Mouse (Mus musculus) embryonic facial prominence, embryonic 15.5 days (tissue): ENCODE data around the gene Txndc2. TPM values are rescaled to one million over a fixed set of nuclear protein-coding genes. Genes with fewer than 3 reads are reported as not detected.
A peak's percentile ranks its signal among the peaks of the same experiment; 100 is the strongest.

ENCODE experiments used
- ATAC-seq: fragments of 200-750 bp; cut with Nextera tagmentation; 2 replicates; pipeline ENCODE4 v1.8.0; 2017; ENCODE audit warnings: low read depth, moderate TSS enrichment; ENCODE audit not compliant: insufficient number of reproducible peaks, low FRiP score, low TSS enrichment
- H3K27ac ChIP-seq: fragments of 300-500 bp; sonication (generic); replicated peaks from 2 replicates; pipeline ENCODE4 v1.5.1; 2015; ENCODE audit warnings: mild to moderate bottlenecking, inconsistent platforms
- H3K27me3 ChIP-seq: fragments of 300-500 bp; sonication (generic); 2 replicates; pipeline ENCODE4 v1.6.1; 2015; ENCODE audit warnings: inconsistent platforms
- H3K36me3 ChIP-seq: fragments of 300-500 bp; sonication (generic); 2 replicates; pipeline ENCODE4 v1.6.1; 2015; ENCODE audit warnings: mild to moderate bottlenecking, inconsistent platforms
- H3K4me1 ChIP-seq: fragments of 300-500 bp; sonication (generic); 2 replicates; pipeline ENCODE4 v1.6.1; 2015; ENCODE audit warnings: inconsistent platforms
- H3K4me2 ChIP-seq: fragments of 300-500 bp; sonication (generic); replicated peaks from 2 replicates; pipeline ENCODE4 v1.6.1; 2015; ENCODE audit warnings: mild to moderate bottlenecking, inconsistent platforms
- H3K4me3 ChIP-seq: fragments of 300-500 bp; sonication (generic); replicated peaks from 2 replicates; pipeline ENCODE4 v1.5.1; 2015; ENCODE audit warnings: mild to moderate bottlenecking, inconsistent platforms
- H3K9ac ChIP-seq: fragments of 300-500 bp; sonication (generic); 2 replicates; pipeline ENCODE4 v1.6.1; 2015; ENCODE audit warnings: inconsistent platforms
- H3K9me3 ChIP-seq: fragments of 300-500 bp; sonication (generic); replicated peaks from 2 replicates; pipeline ENCODE4 v1.6.1; 2016; ENCODE audit warnings: inconsistent platforms
- WGBS: fragments of 180-500 bp; shearing (Covaris S2); methylation state at CpG from one replicate; pipeline ENCODE4 v1.1.7; 2015; 5-methylcytosine and 5-hydroxymethylcytosine counted together
- polyA plus RNA-seq: library from polyadenylated mRNA; unstranded; fragments of >200 nt; fragmentation: Nextera tagmentation; extraction: Ambion mirVana; gene quantifications from 2 replicates; pipeline ENCODE4 v1.2.1, GENCODE M21; 2015

The Txndc2 gene
- polyA plus RNA-seq, 1 experiment from 2014 or later: 0.15 TPM

- H3K9me3 ChIP-seq: no peaks in the 10 kb centered on the region
- ATAC-seq: no peak
- H3K4me2 ChIP-seq: no peak overlapping the region
- no peak overlapping the region for H3K9ac ChIP-seq
- no peaks in the 10 kb centered on the region for H3K36me3 ChIP-seq
- no peak overlapping the region for H3K4me3 ChIP-seq
- 75% methylated on average over 4 of the region's 4 CpGs for WGBS
- H3K27ac ChIP-seq: no peak overlapping the region
- H3K27me3 ChIP-seq: no peaks in the 10 kb centered on the region
- H3K4me1 ChIP-seq: no peaks in the 10 kb centered on the region
Measured at GRCm38 (mm10) chr17:65655608-65656007, 13.6 kb upstream of the Txndc2 start.

- no peaks in the 10 kb centered on the region for H3K36me3 ChIP-seq
- no peak overlapping the region for H3K9ac ChIP-seq
- no peaks in the 10 kb centered on the region for H3K27me3 ChIP-seq
- 68% methylated on average over 6 of the region's 6 CpGs for whole genome bisulfite sequencing
- ATAC-seq: no peak
- no peaks in the 10 kb centered on the region for H3K9me3 ChIP-seq
- no peak overlapping the region for H3K4me3 ChIP-seq
- H3K4me2 ChIP-seq: no peak overlapping the region
- no peaks in the 10 kb centered on the region for H3K4me1 ChIP-seq
- no peak overlapping the region for H3K27ac ChIP-seq
Measured at GRCm38 (mm10) chr17:65650598-65650997, 8.6 kb upstream of the Txndc2 start.

GRCm38 (mm10) chr17:65649175-65649493 is 7.2 kb upstream of the Txndc2 start:
- no peaks in the 10 kb centered on the region for H3K9me3 ChIP-seq
- H3K9ac ChIP-seq: no peak overlapping the region
- no peaks in the 10 kb centered on the region for H3K36me3 ChIP-seq
- no peak for ATAC-seq
- 92% methylated on average over 2 of the region's 2 CpGs for WGBS
- H3K4me1 ChIP-seq: no peaks in the 10 kb centered on the region
- H3K4me2 ChIP-seq: no peak overlapping the region
- H3K27me3 ChIP-seq: no peaks in the 10 kb centered on the region
- H3K27ac ChIP-seq: no peak overlapping the region
- H3K4me3 ChIP-seq: no peak overlapping the region

GRCm38 (mm10) chr17:65648371-65649174 is 6.6 kb upstream of the Txndc2 start:
- Histone ChIP-seq H3K4me3 (no peak overlapping the region), H3K36me3 (no peaks in the 10 kb centered on the region), H3K9me3 (no peaks in the 10 kb centered on the region), H3K27ac (no peak overlapping the region), H3K4me1 (peaks cover 2% of the 10 kb centered on the region), H3K27me3 (no peaks in the 10 kb centered on the region), H3K4me2 (no peak overlapping the region), H3K9ac (no peak overlapping the region)
- WGBS: 84% methylated on average over 9 of the region's 9 CpGs
- no peak for ATAC-seq

GRCm38 (mm10) chr17:65647961-65648360 is 6.0 kb upstream of the Txndc2 start:
- Histone ChIP-seq H3K27ac (no peak overlapping the region), H3K4me3 (no peak overlapping the region), H3K4me2 (no peak overlapping the region), H3K36me3 (no peaks in the 10 kb centered on the region), H3K27me3 (no peaks in the 10 kb centered on the region), H3K9ac (no peak overlapping the region), H3K4me1 (peaks cover 8% of the 10 kb centered on the region), H3K9me3 (no peaks in the 10 kb centered on the region)
- WGBS: 59% methylated on average over 5 of the region's 5 CpGs
- ATAC-seq: no peak

GRCm38 (mm10) chr17:65647226-65647625 is 5.3 kb upstream of the Txndc2 start:
- WGBS: 78% methylated on average over 6 of the region's 6 CpGs
- Histone ChIP-seq H3K36me3 (no peaks in the 10 kb centered on the region), H3K27me3 (no peaks in the 10 kb centered on the region), H3K4me3 (no peak overlapping the region), H3K4me1 (peaks cover 15% of the 10 kb centered on the region), H3K9ac (no peak overlapping the region), H3K9me3 (no peaks in the 10 kb centered on the region), H3K27ac (no peak overlapping the region), H3K4me2 (no peak overlapping the region)
- no peak for ATAC-seq

- 55% methylated on average over 5 of the region's 5 CpGs for WGBS
- no peak for ATAC-seq
Measured at GRCm38 (mm10) chr17:65643579-65643978, 1.6 kb upstream of the Txndc2 start.

GRCm38 (mm10) chr17:65643051-65643521 is 1.1 kb upstream of the Txndc2 start:
- no peak overlapping the region for H3K9ac ChIP-seq
- H3K36me3 ChIP-seq: no peaks in the 10 kb centered on the region
- H3K27me3 ChIP-seq: no peaks in the 10 kb centered on the region
- H3K4me3 ChIP-seq: no peak overlapping the region
- 6% methylated on average over 10 of the region's 10 CpGs for WGBS
- peaks cover 19% of the 10 kb centered on the region for H3K4me1 ChIP-seq
- H3K27ac ChIP-seq: peak overlapping the region; percentile 83
- ATAC-seq: peak; percentile 17; the same call in 1 of the 2 replicates
- no peaks in the 10 kb centered on the region for H3K9me3 ChIP-seq
- peak overlapping the region; percentile 8 for H3K4me2 ChIP-seq

More at GRCm38 (mm10) chr17:65643579-65643978, 1.6 kb upstream of the Txndc2 start:
- Histone ChIP-seq H3K9me3 (no peaks in the 10 kb centered on the region), H3K36me3 (no peaks in the 10 kb centered on the region), H3K4me3 (no peak overlapping the region), H3K4me2 (peak overlapping the region; percentile 8), H3K27me3 (no peaks in the 10 kb centered on the region), H3K27ac (peak overlapping the region; percentile 83), H3K4me1 (peaks cover 19% of the 10 kb centered on the region), H3K9ac (no peak overlapping the region)

- Histone ChIP-seq H3K9ac (no peak overlapping the region), H3K27me3 (no peaks in the 10 kb centered on the region), H3K36me3 (no peaks in the 10 kb centered on the region), H3K9me3 (no peaks in the 10 kb centered on the region), H3K4me3 (no peak overlapping the region), H3K4me1 (peaks cover 19% of the 10 kb centered on the region), H3K4me2 (0 out of 2 replicates have a peak overlapping the region, but pooled peaks have one; percentile 8), H3K27ac (peak overlapping the region; percentile 83)
- 25% methylated on average over 5 of the region's 5 CpGs for WGBS
- ATAC-seq: no peak
Measured at GRCm38 (mm10) chr17:65642578-65642991, 617 bp upstream of the Txndc2 start.

- Histone ChIP-seq H3K27me3 (no peaks in the 10 kb centered on the region), H3K4me2 (no peak overlapping the region), H3K9me3 (no peaks in the 10 kb centered on the region), H3K9ac (no peak overlapping the region), H3K36me3 (no peaks in the 10 kb centered on the region), H3K4me3 (no peak overlapping the region), H3K4me1 (peaks cover 26% of the 10 kb centered on the region), H3K27ac (no peak overlapping the region)
- ATAC-seq: no peak
- WGBS: 79% methylated on average over 1 of the region's 1 CpGs
Measured at GRCm38 (mm10) chr17:65639144-65639543, 2.8 kb downstream of the Txndc2 start.

- WGBS: 77% methylated on average over 14 of the region's 14 CpGs
Measured at GRCm38 (mm10) chr17:65635715-65636360, 6.1 kb downstream of the Txndc2 start.

More at GRCm38 (mm10) chr17:65635715-65636360, 6.1 kb downstream of the Txndc2 start:
- H3K4me3 ChIP-seq: no peak overlapping the region
- H3K4me2 ChIP-seq: no peak overlapping the region
- H3K27me3 ChIP-seq: no peaks in the 10 kb centered on the region
- H3K36me3 ChIP-seq: no peaks in the 10 kb centered on the region
- H3K4me1 ChIP-seq: 0 out of 2 replicates have a peak, but pooled peaks cover 7% of the 10 kb centered on the region
- no peaks in the 10 kb centered on the region for H3K9me3 ChIP-seq
- no peak for ATAC-seq
- H3K27ac ChIP-seq: no peak overlapping the region
- no peak overlapping the region for H3K9ac ChIP-seq
